Mouse (Mus musculus): ENCODE data around the gene Cd320.

DNA sequence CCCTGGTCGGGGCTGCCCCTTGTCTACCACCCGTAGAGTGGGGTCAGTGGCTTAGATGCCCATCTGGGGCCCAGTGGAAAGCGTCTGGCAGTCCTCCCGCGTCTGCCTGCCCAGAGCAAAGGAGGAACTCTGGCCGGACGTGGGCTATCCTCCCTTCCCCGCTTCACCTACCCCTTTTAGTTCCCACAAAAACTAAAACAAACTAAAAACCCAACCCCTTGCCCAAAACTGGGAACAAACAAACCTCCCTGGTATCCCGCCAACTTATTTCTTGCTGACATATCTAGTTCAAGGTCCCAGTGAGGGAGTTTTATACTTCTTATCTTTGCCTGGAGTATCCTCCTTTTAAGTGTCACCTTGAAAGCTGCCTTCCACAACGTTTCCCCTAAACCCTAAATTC, 34.7 kb upstream of the Cd320 start:
- TF ChIP-seq CTCF (IDR thresholded peaks at IDR 0.05; ENCODE audit: borderline replicate concordance, insufficient read depth, low read depth, low read length) (no peak), POLR2A (IDR thresholded peaks at IDR 0.05; ENCODE audit: borderline replicate concordance, insufficient read depth, low read length) (no peak)

Data from cerebellum, adult 2 months (tissue).